Mouse (Mus musculus) stomach, postnatal 0 days (tissue): ENCODE measurements around the gene Tnik. TPM values are rescaled to one million over a fixed set of nuclear protein-coding genes. Genes with fewer than 3 reads are reported as not detected.

Experiments used
- ATAC-seq: fragments of 200-750 bp; cut with Nextera tagmentation; 2 replicates; pipeline ENCODE4 v1.8.0; 2017; ENCODE audit not compliant: low FRiP score, low TSS enrichment
- DNase-seq: peaks from one replicate; pipeline ENCODE4 v3.0.0-alpha.2; 2016; ENCODE audit warnings: low spot score
- H3K27ac ChIP-seq: fragments of 300-500 bp; sonication (generic); replicated peaks from 2 replicates; pipeline ENCODE4 v1.5.1; 2014; ENCODE audit warnings: mild to moderate bottlenecking, control low read depth
- H3K27me3 ChIP-seq: fragments of 300-500 bp; sonication (generic); 2 replicates; pipeline ENCODE4 v1.6.1; 2014; ENCODE audit warnings: low read length; ENCODE audit not compliant: control insufficient read depth, insufficient read depth
- H3K36me3 ChIP-seq: fragments of 300-500 bp; sonication (generic); 2 replicates; pipeline ENCODE4 v1.6.1; 2014; ENCODE audit warnings: low read length, mixed read lengths; ENCODE audit not compliant: control insufficient read depth, insufficient read depth
- H3K4me1 ChIP-seq: fragments of 300-500 bp; sonication (generic); replicated peaks from 2 replicates; pipeline ENCODE4 v1.6.1; 2014; ENCODE audit warnings: antibody characterized with exemption; ENCODE audit not compliant: control insufficient read depth, insufficient read depth
- H3K4me2 ChIP-seq: fragments of 300-500 bp; sonication (generic); replicated peaks from 2 replicates; pipeline ENCODE4 v1.6.1; 2014; ENCODE audit warnings: low read depth, mild to moderate bottlenecking, control low read depth, moderate library complexity
- H3K4me3 ChIP-seq: fragments of 300-500 bp; sonication (generic); 2 replicates; pipeline ENCODE4 v1.5.1; 2014; ENCODE audit warnings: low read depth, low read length, control low read depth
- H3K9ac ChIP-seq: fragments of 300-500 bp; sonication (generic); 2 replicates; pipeline ENCODE4 v1.6.1; 2014; ENCODE audit warnings: mild to moderate bottlenecking, low read length, control low read depth, mixed read lengths
- H3K9me3 ChIP-seq: fragments of 300-500 bp; sonication (generic); 2 replicates; pipeline ENCODE4 v1.6.1; 2016; ENCODE audit warnings: low read length; ENCODE audit not compliant: control insufficient read depth
- CTCF ChIP-seq: IDR thresholded peaks from 2 replicates; pipeline ENCODE4 v1.5.1; 2016; ENCODE audit warnings: antibody characterized with exemption, low read depth, mild to moderate bottlenecking, moderate library complexity
- EP300 ChIP-seq: optimal IDR thresholded peaks from 2 replicates; pipeline ENCODE3; 2016; ENCODE audit warnings: antibody characterized with exemption
- WGBS: fragments of 180-500 bp; shearing (Covaris S2); extraction: QIAGEN DNeasy Blood & Tissue Kit; methylation state at CpG from one replicate; pipeline ENCODE4 v1.1.7; 2014; 5-methylcytosine and 5-hydroxymethylcytosine counted together
- polyA plus RNA-seq: library from polyadenylated mRNA; unstranded; fragments of >200 nt; fragmentation: Nextera tagmentation; extraction: Ambion mirVana; gene quantifications from 2 replicates; pipeline ENCODE4 v1.2.1, GENCODE M21; 2015

Gene Tnik
- polyA plus RNA-seq, 1 experiment from 2014 or later: 4.6 TPM

DNA sequence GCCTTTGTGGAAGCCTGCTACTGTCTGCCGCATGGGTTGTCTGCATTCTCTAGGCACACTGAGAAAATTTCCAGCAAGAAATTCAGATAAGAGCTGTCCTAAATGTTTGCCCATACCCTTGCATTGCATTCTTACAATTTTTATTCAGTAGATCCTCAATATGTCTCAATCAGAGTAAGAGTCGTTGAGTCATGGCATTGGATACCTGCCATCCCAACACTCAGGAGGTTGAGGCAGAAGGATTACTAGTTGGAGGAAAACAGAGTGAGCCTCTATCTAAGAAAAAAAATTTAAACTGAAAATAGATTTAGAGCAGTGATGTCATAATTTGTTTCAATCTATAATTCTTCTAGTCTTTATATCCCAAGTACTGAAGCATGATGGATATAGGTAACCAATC, 109.4 kb downstream of the Tnik start:
- Histone ChIP-seq H3K27ac (no peak overlapping the region), H3K4me3 (no peak overlapping the region), H3K9ac (no peak overlapping the region), H3K36me3 (no peaks in the 10 kb centered on the region), H3K4me2 (no peak overlapping the region), H3K9me3 (no peaks in the 10 kb centered on the region), H3K27me3 (no peaks in the 10 kb centered on the region), H3K4me1 (no peaks in the 10 kb centered on the region)
- no peak for TF ChIP-seq EP300
- TF ChIP-seq CTCF: no peak
- no peak for ATAC-seq
- 84% methylated on average over 2 of the region's 2 CpGs for WGBS
- DNase-seq: no peak

DNA sequence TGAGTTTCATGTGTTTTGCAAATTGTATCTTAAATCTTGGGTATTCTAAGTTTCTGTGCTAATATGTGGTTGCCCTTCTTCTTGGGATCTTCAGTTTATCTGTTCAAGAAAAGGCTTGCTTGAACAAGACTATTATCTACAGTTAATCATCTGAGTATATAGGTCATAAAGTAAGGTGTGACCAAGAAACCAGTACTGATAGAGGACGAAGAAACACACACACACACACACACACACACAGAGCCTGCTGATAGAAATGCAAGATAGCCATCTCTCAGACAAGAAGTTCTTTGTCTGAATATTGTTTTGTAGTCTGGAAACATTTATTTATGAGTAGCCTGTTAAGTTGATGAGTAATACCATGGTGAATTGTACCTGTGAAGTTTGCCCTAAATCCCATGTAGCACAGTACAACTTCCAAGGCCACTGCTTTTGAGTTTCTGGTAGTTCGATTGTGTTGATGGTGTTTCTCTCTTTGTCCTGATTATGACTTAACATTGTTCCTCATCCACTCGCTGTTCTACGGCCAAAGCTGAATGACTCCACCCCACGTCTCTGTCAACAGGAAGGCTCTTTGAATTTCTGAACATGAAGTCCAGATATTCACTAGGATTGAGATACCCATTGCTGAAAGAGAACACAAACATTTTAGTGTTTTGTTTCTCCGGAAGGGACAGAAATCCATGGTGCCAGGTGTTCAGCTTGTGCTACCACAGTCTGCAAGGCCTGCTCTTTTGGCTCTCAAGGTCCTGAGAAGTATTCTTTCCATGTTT, 111.9 kb downstream of the Tnik start:
- Histone ChIP-seq H3K4me3 (no peak overlapping the region), H3K27me3 (no peaks in the 10 kb centered on the region), H3K9me3 (no peaks in the 10 kb centered on the region), H3K9ac (no peak overlapping the region), H3K4me1 (no peaks in the 10 kb centered on the region), H3K36me3 (no peaks in the 10 kb centered on the region), H3K4me2 (no peak overlapping the region), H3K27ac (no peak overlapping the region)
- WGBS: 73% methylated on average over 6 of the region's 6 CpGs
- ATAC-seq: no peak
- no peak for DNase-seq
- TF ChIP-seq CTCF (no peak), EP300 (no peak)

DNA sequence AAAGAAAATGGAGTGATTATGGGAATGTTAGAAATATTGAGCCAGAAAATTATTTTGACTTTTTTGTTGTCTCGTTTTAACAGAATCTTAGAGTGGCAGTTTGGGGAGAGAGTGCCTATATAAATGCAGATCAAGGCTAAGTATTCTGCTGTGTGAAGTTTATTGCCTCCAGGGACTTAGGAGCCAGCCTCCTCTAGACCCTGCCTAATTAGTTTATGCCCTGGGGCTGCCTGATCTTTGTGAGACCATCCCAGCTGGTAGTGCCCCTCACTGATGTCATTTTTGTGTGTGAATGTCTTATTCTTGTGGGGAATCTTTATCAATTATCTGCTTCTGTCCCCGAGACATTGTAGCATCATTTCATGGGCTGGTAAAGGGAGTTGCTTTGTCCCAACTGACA, 117.2 kb downstream of the Tnik start:
- H3K4me2 ChIP-seq: no peak overlapping the region
- no peak overlapping the region for H3K4me3 ChIP-seq
- H3K9ac ChIP-seq: no peak overlapping the region
- TF ChIP-seq EP300 (no peak), CTCF (no peak)
- no peaks in the 10 kb centered on the region for H3K36me3 ChIP-seq
- no peak overlapping the region for H3K27ac ChIP-seq
- no peak for DNase-seq
- WGBS: 67% methylated on average over 2 of the region's 2 CpGs
- H3K9me3 ChIP-seq: no peaks in the 10 kb centered on the region
- ATAC-seq: no peak
- H3K27me3 ChIP-seq: no peaks in the 10 kb centered on the region
- H3K4me1 ChIP-seq: no peaks in the 10 kb centered on the region

DNA sequence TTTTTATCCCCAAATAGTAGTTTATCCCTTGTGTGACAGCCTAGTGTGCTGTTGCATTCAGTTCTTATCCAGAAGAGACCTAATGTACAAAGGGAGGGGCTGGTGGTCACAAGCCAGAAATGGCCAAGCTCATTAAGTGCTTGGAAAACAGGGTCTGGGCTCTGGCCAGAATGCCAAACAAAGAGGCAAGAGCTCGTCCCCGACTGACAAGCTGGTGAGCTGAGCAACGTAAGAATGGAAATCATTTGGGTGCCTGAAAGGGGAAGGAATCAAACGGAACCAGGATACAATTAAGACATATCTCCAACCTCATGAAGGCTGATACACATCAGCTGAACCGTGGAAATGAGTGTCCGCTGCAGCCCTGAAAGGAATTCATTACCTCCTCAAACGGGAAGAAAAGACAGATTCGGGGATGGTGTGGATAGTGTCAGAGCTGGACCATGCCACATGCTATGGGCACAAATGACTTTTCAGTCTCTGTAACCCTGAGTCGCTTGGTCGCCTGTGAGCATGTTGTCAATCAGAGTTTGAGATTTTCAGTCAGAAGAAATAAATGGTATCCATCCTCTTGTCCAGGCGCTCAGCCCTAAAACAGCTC, 120.6 kb downstream of the Tnik start:
- Histone ChIP-seq H3K4me3 (no peak overlapping the region), H3K4me1 (no peaks in the 10 kb centered on the region), H3K4me2 (no peak overlapping the region), H3K9me3 (no peaks in the 10 kb centered on the region), H3K27ac (no peak overlapping the region), H3K36me3 (no peaks in the 10 kb centered on the region), H3K9ac (no peak overlapping the region), H3K27me3 (no peaks in the 10 kb centered on the region)
- TF ChIP-seq EP300: no peak
- no peak for TF ChIP-seq CTCF
- 75% methylated on average over 11 of the region's 11 CpGs for WGBS
- ATAC-seq: no peak
- DNase-seq: no peak

DNA sequence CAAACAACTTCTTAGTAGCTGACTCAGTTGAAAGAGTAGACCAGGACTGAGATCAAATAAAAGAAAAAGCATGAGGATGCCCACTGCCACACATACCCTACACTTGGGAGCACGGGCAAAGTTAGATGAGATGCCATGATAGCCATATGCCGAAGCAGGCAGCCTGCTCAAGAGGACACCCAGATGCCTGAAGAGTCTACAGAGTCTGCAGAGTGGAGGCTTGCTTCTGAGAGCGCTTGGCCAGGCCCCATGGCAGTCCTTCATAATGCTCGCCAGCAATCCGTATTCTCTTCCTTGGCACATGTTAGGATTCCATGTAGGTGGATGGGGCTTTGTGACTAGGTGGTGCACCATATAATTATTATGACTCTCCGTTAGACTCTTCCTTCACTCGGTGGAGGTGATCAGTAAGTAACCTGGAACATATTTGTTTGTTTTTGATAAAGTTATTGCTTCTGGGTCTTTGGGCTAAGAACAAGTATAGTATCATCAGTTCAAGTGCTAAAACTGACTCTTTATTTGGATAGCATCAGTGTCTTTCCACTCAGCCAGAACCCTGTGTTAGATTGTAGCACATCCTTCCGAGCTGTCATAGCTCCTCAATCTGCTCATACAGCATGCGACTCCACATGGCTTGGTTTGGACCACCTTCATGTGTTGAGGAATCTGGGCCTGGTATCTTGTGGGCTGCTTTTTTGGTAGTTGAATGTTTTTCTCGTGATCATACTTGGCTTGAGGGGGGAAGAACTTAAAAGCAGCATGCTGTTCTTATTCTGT, 122.4 kb downstream of the Tnik start:
- Histone ChIP-seq H3K9ac (no peak overlapping the region), H3K4me1 (no peaks in the 10 kb centered on the region), H3K9me3 (no peaks in the 10 kb centered on the region), H3K27me3 (no peaks in the 10 kb centered on the region), H3K4me3 (no peak overlapping the region), H3K36me3 (no peaks in the 10 kb centered on the region), H3K27ac (no peak overlapping the region), H3K4me2 (no peak overlapping the region)
- 94% methylated on average over 10 of the region's 10 CpGs for WGBS
- DNase-seq (no peak), ATAC-seq (no peak)
- TF ChIP-seq CTCF: no peak
- TF ChIP-seq EP300: no peak
